10 mouse cellular contexts compared by ENCODE assay signal in genomic region chr2:181041941-181042340, GRCm38 (mm10). TPM values are rescaled to one million over a fixed set of nuclear protein-coding genes. Genes with fewer than 3 reads are reported as not detected.
DNase-seq lines count a peak whose midpoint lies in the region; TF ChIP-seq lines count a peak whose summit lies in the region.
"Had no signal": no experiment of that assay in that cellular context is flagged by ENCODE, and none has a peak within 500 bp of the region (broad histone marks: within the 10 kb centered on the region; RNA-seq: fewer than 3 reads in every experiment).

No protein-coding gene starts in this region.

- 3% methylated on average over 7 of the region's 7 CpGs for WGBS in hindbrain, embryonic 10.5 days

- peaks cover 64% of the 10 kb centered on the region for H3K27me3 ChIP-seq in hindbrain, embryonic 10.5 days (ENCODE audit: insufficient read depth, poor library complexity, severe bottlenecking)

- in situ Hi-C loops in ES-E14 (cut with MboI; ENCODE audit: low sequenced_read_pairs in 2 of 2, unreplicated experiment in 2 of 2), result no loop called here

- no peaks in the 10 kb centered on the region for H3K9me3 ChIP-seq in ES-E14 (ENCODE audit: control insufficient read depth, insufficient read depth, low read depth, low read length)
- no peaks in the 10 kb centered on the region for H3K9me3 ChIP-seq in hindbrain, embryonic 10.5 days

- H3K9ac ChIP-seq in ES-E14 (ENCODE audit: insufficient read depth, low read depth, low read length, poor library complexity, severe bottlenecking), result no peak overlapping the region; the same call in 1 of the 2 replicates

- DNase-seq in cerebellum, postnatal 10 days, result peak; percentile 17 to 34
- no peak for DNase-seq in cerebellum, postnatal 14 days
- DNase-seq in ES-E14 (ENCODE audit: low read depth, low spot score), result no peak
- DNase-seq in hindbrain, embryonic 10.5 days (ENCODE audit: low spot score), result peak; percentile 38
- DNase-seq in kidney, postnatal 10 days, result peak; percentile 72
- DNase-seq in ovary, postnatal 36 days (ENCODE audit: low spot score), result no peak
- no peak for DNase-seq in spleen, postnatal 36 days (ENCODE audit: low spot score in 2 of 2)
- no peak for DNase-seq in left cerebral cortex, adult 8-10 months (ENCODE audit: low spot score in 2 of 2)
- DNase-seq: heart, adult 2 months had no signal

- no peaks in the 10 kb centered on the region for H3K36me3 ChIP-seq in ES-E14 (ENCODE audit: control insufficient read depth, insufficient read depth, low read length, poor library complexity, severe bottlenecking)
- H3K36me3 ChIP-seq in hindbrain, embryonic 10.5 days, result no peaks in the 10 kb centered on the region; the same call in 1 of the 2 replicates

- peaks cover 4 to 27% of the 10 kb centered on the region in 2 experiments; a peak in 3 of 4 replicates for H3K4me1 ChIP-seq in ES-E14 (ENCODE audit: control insufficient read depth in 2 of 2, insufficient read depth in 2 of 2, low read length in 2 of 2, poor library complexity in 1 of 2)
- H3K4me1 ChIP-seq in hindbrain, embryonic 10.5 days (replicated peaks), result peaks cover 84% of the 10 kb centered on the region

- no peak overlapping the region for H3K27ac ChIP-seq in ES-E14 (ENCODE audit: insufficient read depth, low read depth, low read length, poor library complexity, severe bottlenecking)
- H3K27ac ChIP-seq in hindbrain, embryonic 10.5 days, result peak overlapping the region; percentile 76
- H3K27ac ChIP-seq: heart, adult 2 months had no signal

- H3K4me3 ChIP-seq in ES-E14 (ENCODE audit: insufficient read depth in 1 of 2, low read depth in 1 of 2, low read length in 2 of 2, poor library complexity in 1 of 2, severe bottlenecking in 1 of 2), result no peak overlapping the region
- no peak overlapping the region for H3K4me3 ChIP-seq in hindbrain, embryonic 10.5 days
- H3K4me3 ChIP-seq: heart, adult 2 months had no signal

TF ChIP-seq in ES-E14, 5 proteins besides CTCF, POLR2A, EP300 and RAD21:
- 0 out of 2 replicates have a peak, but pooled peaks have one; percentile 3 for TF ChIP-seq MAFK (IDR thresholded peaks at IDR 0.05; ENCODE audit: insufficient read depth, low read depth, low read length)
- no peak for TF ChIP-seq ZNF384 (IDR thresholded peaks at IDR 0.05; ENCODE audit: low read depth, low read length)

RNA-seq across cellular contexts. Expression of gene Chrna4, which starts 1.4 kb away (rescaled TPM):
- total RNA-seq in ES-E14 (2012; rRNA removed), result 0.71 and 0.90 TPM in 2 replicates
- 23.7 and 44.1 TPM in 2 replicates for polyA plus RNA-seq in hindbrain, embryonic 10.5 days (2016; fragmentation: Nextera tagmentation; extraction: Ambion mirVana)
- 10 to 100 TPM; 37.9 to 43.7 (median 41.7) TPM for total RNA-seq in left cerebral cortex, adult 8-10 months (2022)
- total RNA-seq: heart, adult 2 months had no signal
- polyA plus RNA-seq: C2C12; heart, adult 2 months had no signal

RNA-seq across cellular contexts. Expression of gene Col20a1, which starts 55.6 kb away (rescaled TPM):
- 0.80 and 0.90 TPM in 2 replicates for total RNA-seq in ES-E14 (2012; rRNA removed)
- polyA plus RNA-seq in hindbrain, embryonic 10.5 days (2016; fragmentation: Nextera tagmentation; extraction: Ambion mirVana), result 0.35 and 0.56 TPM in 2 replicates
- total RNA-seq in left cerebral cortex, adult 8-10 months (2022), result 1 to 10 TPM; 1.1 to 3.2 (median 1.2) TPM

Comparison
In these comparisons a context has a peak if more than half of its experiments do, and no peak if none do; other contexts are left out.
1. DNase-seq: peak in cerebellum, postnatal 10 days (2 of 2), hindbrain, embryonic 10.5 days (single experiment) and kidney, postnatal 10 days (single experiment); none in cerebellum, postnatal 14 days (0 of 2), ES-E14 (single experiment), ovary, postnatal 36 days (single experiment), spleen, postnatal 36 days (0 of 2) and left cerebral cortex, adult 8-10 months (0 of 2).
2. RNA of gene Chrna4, which starts 1.4 kb away (total RNA-seq): 37.9 to 43.7 TPM in left cerebral cortex, adult 8-10 months; 0.71 to 0.90 TPM in ES-E14; every median in the first group is over 10 times any median in the second.